Mouse (Mus musculus) MEL (cell line): ENCODE results near the gene Runx1. TPM values are rescaled to one million over a fixed set of nuclear protein-coding genes. Genes with fewer than 3 reads are reported as not detected.

Experiments used
- DNase-seq: peaks from one replicate; pipeline ENCODE4 v3.0.0; 2011; ENCODE audit warnings: low read depth, low spot score
- H3K27ac ChIP-seq: 2 replicates; pipeline ENCODE4 v1.5.1; 2012; ENCODE audit warnings: low read depth, mild to moderate bottlenecking, control low read depth, low read length, moderate library complexity; ENCODE audit not compliant: control insufficient read depth
- H3K27me3 ChIP-seq, 2 experiments: fragments of 150-350 bp in 1 of 2; sonication (generic) in 1 of 2; 2 replicates each; pipeline ENCODE4 v1.6.1; 2012; ENCODE audit warnings: low read length in 2 of 2, mild to moderate bottlenecking in 2 of 2, improper control_type of control experiment in 1 of 2, moderate library complexity in 1 of 2; ENCODE audit not compliant: insufficient read depth in 2 of 2, control insufficient read depth in 1 of 2
- H3K36me3 ChIP-seq, 2 experiments: 2 replicates each; pipeline ENCODE4 v1.6.1; 2012 to 2014; ENCODE audit warnings: low read length in 2 of 2, improper control_type of control experiment in 1 of 2, inconsistent platforms in 1 of 2, mild to moderate bottlenecking in 1 of 2; ENCODE audit not compliant: insufficient read depth in 2 of 2, control insufficient read depth in 1 of 2
- H3K4me1 ChIP-seq, 2 experiments: fragments of 150-350 bp in 1 of 2; sonication (generic) in 1 of 2; 2 replicates each; pipeline ENCODE4 v1.6.1; 2012; ENCODE audit warnings: low read length in 2 of 2, improper control_type of control experiment in 1 of 2, mild to moderate bottlenecking in 1 of 2; ENCODE audit not compliant: insufficient read depth in 2 of 2, control insufficient read depth in 1 of 2
- H3K4me3 ChIP-seq, 2 experiments: fragments of 150-350 bp in 1 of 2; sonication (generic) in 1 of 2; 2 replicates each; pipeline ENCODE4 v1.5.1; 2012; ENCODE audit warnings: low read depth in 2 of 2, low read length in 2 of 2, mild to moderate bottlenecking in 2 of 2, moderate library complexity in 2 of 2, control low read depth in 1 of 2, improper control_type of control experiment in 1 of 2; ENCODE audit not compliant: control insufficient read depth in 1 of 2, insufficient read depth in 1 of 2
- H3K79me2 ChIP-seq: 2 replicates; pipeline ENCODE4 v1.6.1; 2012; ENCODE audit warnings: mild to moderate bottlenecking, low read length, moderate library complexity; ENCODE audit not compliant: control insufficient read depth, poor library complexity, insufficient read depth
- H3K9ac ChIP-seq: 2 replicates; pipeline ENCODE4 v1.6.1; 2012; ENCODE audit warnings: low read depth, mild to moderate bottlenecking, control low read depth, low read length, moderate library complexity; ENCODE audit not compliant: control insufficient read depth, poor library complexity, severe bottlenecking
- H3K9me3 ChIP-seq: fragments of 150-350 bp; sonication (generic); replicated peaks from 2 replicates; pipeline ENCODE4 v1.6.1; 2012; ENCODE audit warnings: mild to moderate bottlenecking, low read length, improper control_type of control experiment, moderate library complexity; ENCODE audit not compliant: insufficient read depth
- CTCF ChIP-seq, 3 experiments: IDR thresholded peaks in 2 of 3; conservative IDR thresholded peaks in 1 of 3; 2 replicates each; pipeline ENCODE4 v1.5.1; 2011 to 2012; ENCODE audit warnings: low read length in 3 of 3, low read depth in 2 of 3, mild to moderate bottlenecking in 2 of 3, improper control_type of control experiment in 1 of 3, inconsistent platforms in 1 of 3, mixed read lengths in 1 of 3, moderate library complexity in 1 of 3; ENCODE audit not compliant: control insufficient read depth in 1 of 3, insufficient read depth in 1 of 3, poor library complexity in 1 of 3, severe bottlenecking in 1 of 3
- MAZ ChIP-seq: IDR thresholded peaks from 2 replicates; pipeline ENCODE4 v1.6.1; 2012; ENCODE audit warnings: low read depth, mild to moderate bottlenecking, inconsistent platforms, low read length, improper control_type of control experiment
- polyA plus RNA-seq, 2 experiments: library from polyadenylated mRNA; stranded (reverse) in 1 of 2; unstranded in 1 of 2; fragments of >175 nt in 1 of 2; fragments of >200 nt in 1 of 2; gene quantifications; 2 replicates each; pipeline versions ENCODE4 v1.2.1 to v1.2.4; 2012; ENCODE audit warnings: low replicate concordance in 2 of 2, low read depth in 1 of 2; ENCODE audit not compliant: insufficient read length in 2 of 2, insufficient read depth in 1 of 2, missing spikeins in 1 of 2
- total RNA-seq: library from RNA; depleted of rRNA; stranded (reverse); fragments of 300-350 nt; gene quantifications from 2 replicates; pipeline ENCODE4 v1.2.3, GENCODE M21; 2012

Runx1 gene
- total and polyA plus RNA-seq, 3 experiments = 14.3 to 23.5 TPM; not detected in 1

- no peak for DNase-seq
- peaks cover 0 to 18% of the 10 kb centered on the region in 2 experiments; a peak in 2 of 4 replicates for H3K36me3 ChIP-seq
- no peaks in the 10 kb centered on the region; a peak in 2 of 4 replicates for H3K27me3 ChIP-seq
Measured at GRCm38 (mm10) chr16:92552106-92552382, 273.9 kb downstream of the Runx1 start.

More at GRCm38 (mm10) chr16:92552106-92552382, 273.9 kb downstream of the Runx1 start:
- TF ChIP-seq CTCF (IDR thresholded peaks at IDR 0.05 in 2 of 3, conservative IDR thresholded peaks at IDR 0.05 in 1 of 3; ENCODE audit: control insufficient read depth in 1 of 3, insufficient read depth in 1 of 3, low read depth in 2 of 3, low read length in 3 of 3, poor library complexity in 1 of 3, severe bottlenecking in 1 of 3) = no peak
- TF ChIP-seq MAZ = no peak
- Histone ChIP-seq H3K4me1 (peaks cover 0 to 31% of the 10 kb centered on the region in 2 experiments; a peak in 2 of 4 replicates), H3K27ac (no peak overlapping the region), H3K4me3 (no peak overlapping the region), H3K9ac (no peak overlapping the region), H3K79me2 (no peaks in the 10 kb centered on the region), H3K9me3 (no peaks in the 10 kb centered on the region)
